Mouse (Mus musculus) liver (tissue): ENCODE results near the gene Pef1.

Experiments used
- DNase-seq: peaks from one replicate; pipeline ENCODE4 v3.0.0-alpha.2; 2020; ENCODE audit warnings: mixed read lengths

Pef1 gene

GRCm38 (mm10) chr4:130141786-130142185, 39.4 kb downstream of the Pef1 start:
- no peak for DNase-seq

- DNase-seq = no peak
Measured at GRCm38 (mm10) chr4:130148405-130148804, 46.0 kb downstream of the Pef1 start.

- DNase-seq = no peak
Measured at GRCm38 (mm10) chr4:130154250-130154649, 51.9 kb downstream of the Pef1 start.

- DNase-seq = no peak
Measured at GRCm38 (mm10) chr4:130156812-130157371, 54.5 kb downstream of the Pef1 start.

- no peak for DNase-seq
Measured at GRCm38 (mm10) chr4:130161349-130161748, 59.0 kb downstream of the Pef1 start.

GRCm38 (mm10) chr4:130163391-130163861, 61.1 kb downstream of the Pef1 start:
- DNase-seq = no peak

GRCm38 (mm10) chr4:130164121-130164520, 61.8 kb downstream of the Pef1 start:
- DNase-seq = no peak

- DNase-seq = no peak
Measured at GRCm38 (mm10) chr4:130166061-130166460, 63.7 kb downstream of the Pef1 start.

- no peak for DNase-seq
Measured at GRCm38 (mm10) chr4:130166592-130166991, 64.2 kb downstream of the Pef1 start.

- no peak for DNase-seq
Measured at GRCm38 (mm10) chr4:130167321-130167720, 65.0 kb downstream of the Pef1 start.

- DNase-seq = no peak
Measured at GRCm38 (mm10) chr4:130167814-130168213, 65.5 kb downstream of the Pef1 start.

GRCm38 (mm10) chr4:130168280-130169183, 66.2 kb downstream of the Pef1 start:
- peak; percentile 56 for DNase-seq

- DNase-seq = no peak
Measured at GRCm38 (mm10) chr4:130169411-130169971, 67.1 kb downstream of the Pef1 start.

- no peak for DNase-seq
Measured at GRCm38 (mm10) chr4:130170362-130170761, 68.0 kb downstream of the Pef1 start.

GRCm38 (mm10) chr4:130171951-130172765, 69.8 kb downstream of the Pef1 start:
- no peak for DNase-seq

- peak; percentile 83 for DNase-seq
Measured at GRCm38 (mm10) chr4:130173060-130173822, 70.9 kb downstream of the Pef1 start.

GRCm38 (mm10) chr4:130173911-130174311, 71.6 kb downstream of the Pef1 start:
- DNase-seq = no peak

GRCm38 (mm10) chr4:130174335-130175031, 72.1 kb downstream of the Pef1 start:
- peak; percentile 88 for DNase-seq

GRCm38 (mm10) chr4:130175072-130175711, 72.8 kb downstream of the Pef1 start, which contains the start of gene Tinagl1:
Tinagl1 (minus strand) TSS chr4:130175122.
- no peak for DNase-seq

- no peak for DNase-seq
Measured at GRCm38 (mm10) chr4:130176156-130176720, 73.9 kb downstream of the Pef1 start.
